Mouse (Mus musculus) liver, embryonic 12.5 days (tissue): ENCODE measurements at regions not wholly inside any gene's neighbourhood (a gene's known extent, or its start where the extent isn't known, plus 50 kb on each side); places are given as distances from the start of the nearest gene placed in this dataset.
A peak's percentile ranks its signal among the peaks of the same experiment; 100 is the strongest.

ENCODE experiments used
- ATAC-seq: fragments of 200-750 bp; cut with Nextera tagmentation; 2 replicates; pipeline ENCODE4 v1.8.0; 2017; ENCODE audit warnings: moderate number of reproducible peaks, mild to moderate bottlenecking, moderate library complexity
- H3K27ac ChIP-seq: fragments of 300-500 bp; sonication (generic); 2 replicates; pipeline ENCODE4 v1.5.1; 2016; ENCODE audit warnings: mild to moderate bottlenecking
- H3K27me3 ChIP-seq: fragments of 300-500 bp; sonication (generic); replicated peaks from 2 replicates; pipeline ENCODE4 v1.6.1; 2016; ENCODE audit warnings: mild to moderate bottlenecking, moderate library complexity
- H3K36me3 ChIP-seq: fragments of 300-500 bp; sonication (generic); 2 replicates; pipeline ENCODE4 v1.6.1; 2016; ENCODE audit warnings: mild to moderate bottlenecking, moderate library complexity
- H3K4me1 ChIP-seq: fragments of 300-500 bp; sonication (generic); 2 replicates; pipeline ENCODE4 v1.6.1; 2016
- H3K4me2 ChIP-seq: fragments of 300-500 bp; sonication (generic); 2 replicates; pipeline ENCODE4 v1.6.1; 2016; ENCODE audit warnings: mild to moderate bottlenecking, moderate library complexity
- H3K4me3 ChIP-seq: fragments of 300-500 bp; sonication (generic); 2 replicates; pipeline ENCODE4 v1.5.1; 2016; ENCODE audit warnings: mild to moderate bottlenecking, moderate library complexity
- H3K9ac ChIP-seq: fragments of 300-500 bp; sonication (generic); 2 replicates; pipeline ENCODE4 v1.6.1; 2016; ENCODE audit warnings: mild to moderate bottlenecking, moderate library complexity
- H3K9me3 ChIP-seq: fragments of 300-500 bp; sonication (generic); replicated peaks from 2 replicates; pipeline ENCODE4 v1.6.1; 2016; ENCODE audit warnings: mild to moderate bottlenecking, moderate library complexity
- WGBS: fragments of 180-500 bp; shearing (Covaris S2); methylation state at CpG from one replicate; pipeline ENCODE4 v1.1.7; 2016; ENCODE audit not compliant: insufficient replicate concordance; 5-methylcytosine and 5-hydroxymethylcytosine counted together

- no peak for ATAC-seq
- no peak overlapping the region for H3K4me3 ChIP-seq
- no peaks in the 10 kb centered on the region for H3K36me3 ChIP-seq
- H3K4me2 ChIP-seq, result no peak overlapping the region
- no peaks in the 10 kb centered on the region for H3K9me3 ChIP-seq
- no peak overlapping the region for H3K27ac ChIP-seq
- H3K4me1 ChIP-seq, result no peaks in the 10 kb centered on the region
- H3K27me3 ChIP-seq, result no peaks in the 10 kb centered on the region
- WGBS, result 72% methylated on average over 31 of the region's 31 CpGs
- H3K9ac ChIP-seq, result no peak overlapping the region
Measured at GRCm38 (mm10) chr8:57213982-57214930, 106.5 kb upstream of the Hand2 start.

GRCm38 (mm10) chr8:57230594-57230993 lies 90.2 kb upstream of the Hand2 start:
- Histone ChIP-seq H3K4me3 (no peak overlapping the region), H3K4me2 (no peak overlapping the region), H3K36me3 (no peaks in the 10 kb centered on the region), H3K27ac (no peak overlapping the region), H3K27me3 (no peaks in the 10 kb centered on the region), H3K9me3 (no peaks in the 10 kb centered on the region), H3K9ac (no peak overlapping the region), H3K4me1 (no peaks in the 10 kb centered on the region)
- peak; percentile 72 for ATAC-seq
- 54% methylated on average over 4 of the region's 4 CpGs for WGBS

- Histone ChIP-seq H3K27me3 (no peaks in the 10 kb centered on the region), H3K9me3 (no peaks in the 10 kb centered on the region), H3K4me2 (no peak overlapping the region), H3K4me3 (no peak overlapping the region), H3K9ac (no peak overlapping the region), H3K4me1 (no peaks in the 10 kb centered on the region), H3K27ac (no peak overlapping the region), H3K36me3 (no peaks in the 10 kb centered on the region)
- ATAC-seq, result no peak
- 40% methylated on average over 2 of the region's 2 CpGs for WGBS
Measured at GRCm38 (mm10) chr8:57242301-57242700, 78.5 kb upstream of the Hand2 start.

- H3K4me2 ChIP-seq, result no peak overlapping the region
- H3K4me1 ChIP-seq, result no peaks in the 10 kb centered on the region
- no peak overlapping the region for H3K4me3 ChIP-seq
- H3K9ac ChIP-seq, result no peak overlapping the region
- H3K27ac ChIP-seq, result no peak overlapping the region
- no peak for ATAC-seq
- no peaks in the 10 kb centered on the region for H3K27me3 ChIP-seq
- H3K9me3 ChIP-seq, result no peaks in the 10 kb centered on the region
- 61% methylated on average over 5 of the region's 5 CpGs for WGBS
- H3K36me3 ChIP-seq, result no peaks in the 10 kb centered on the region
Measured at GRCm38 (mm10) chr8:57249061-57249460, 71.7 kb upstream of the Hand2 start.
